Mouse (Mus musculus) embryonic facial prominence, embryonic 10.5 days (tissue): ENCODE results near the gene Gm19935. TPM values are rescaled to one million over a fixed set of nuclear protein-coding genes. Genes with fewer than 3 reads are reported as not detected.

Experiments used
- DNase-seq: peaks from one replicate; pipeline ENCODE4 v3.0.0-alpha.2; 2017; ENCODE audit warnings: low spot score
- H3K27ac ChIP-seq: fragments of 300-500 bp; sonication (generic); replicated peaks from 2 replicates; pipeline ENCODE4 v1.5.1; 2016; ENCODE audit warnings: mild to moderate bottlenecking
- H3K27me3 ChIP-seq: fragments of 300-500 bp; sonication (generic); replicated peaks from 2 replicates; pipeline ENCODE4 v1.6.1; 2016; ENCODE audit warnings: low read depth, mild to moderate bottlenecking; ENCODE audit not compliant: poor library complexity, severe bottlenecking
- H3K36me3 ChIP-seq: fragments of 300-500 bp; sonication (generic); replicated peaks from 2 replicates; pipeline ENCODE4 v1.6.1; 2016; ENCODE audit warnings: mild to moderate bottlenecking, moderate library complexity
- H3K4me1 ChIP-seq: fragments of 300-500 bp; sonication (generic); 2 replicates; pipeline ENCODE4 v1.6.1; 2016
- H3K4me3 ChIP-seq: fragments of 300-500 bp; sonication (generic); 2 replicates; pipeline ENCODE4 v1.5.1; 2016; ENCODE audit warnings: mild to moderate bottlenecking, moderate library complexity
- H3K9me3 ChIP-seq: fragments of 300-500 bp; sonication (generic); 2 replicates; pipeline ENCODE4 v1.6.1; 2016; ENCODE audit warnings: mild to moderate bottlenecking
- WGBS: fragments of 180-500 bp; shearing (Covaris S2); methylation state at CpG from one replicate; pipeline ENCODE4 v1.1.7; 2016; 5-methylcytosine and 5-hydroxymethylcytosine counted together
- polyA plus RNA-seq: library from polyadenylated mRNA; unstranded; fragments of >200 nt; fragmentation: Nextera tagmentation; extraction: Ambion mirVana; gene quantifications from 2 replicates; pipeline ENCODE4 v1.2.1, GENCODE M21; 2016

The Gm19935 gene
- not detected in 2 replicates for polyA plus RNA-seq

DNA sequence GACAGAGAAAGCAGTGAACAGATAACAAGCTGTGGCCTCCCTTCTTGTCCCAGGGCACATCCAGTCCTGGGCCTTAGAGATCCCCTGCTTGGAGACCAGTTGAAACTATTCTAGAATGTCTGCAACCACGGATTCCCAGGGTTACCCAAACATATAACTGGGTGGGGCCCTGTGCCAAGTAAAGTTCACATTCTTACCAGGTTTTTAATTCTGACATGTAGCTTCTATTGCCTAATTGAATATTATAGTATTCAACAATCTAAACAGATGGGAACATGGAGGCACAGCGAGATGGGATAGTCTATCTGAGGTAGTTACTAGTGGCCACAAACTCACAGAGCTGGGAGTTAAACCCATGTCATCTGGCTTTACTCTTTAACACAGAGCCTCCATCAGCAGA lies at the start of gene Gm19935:
Gene Gm19935, minus strand, starts transcription at position 101 of the 400 bp plus-strand sequence.
- Histone ChIP-seq H3K9me3 (no peaks in the 10 kb centered on the region), H3K27ac (no peak within 1 kb of the TSS; the same call in 1 of the 2 replicates), H3K4me3 (no peak within 1 kb of the TSS), H3K4me1 (peaks cover 8% of the 10 kb centered on the region), H3K36me3 (no peaks in the 10 kb centered on the region), H3K27me3 (no peaks in the 10 kb centered on the region)
- WGBS, result 83% methylated on average over 2 of the region's 2 CpGs
- no peak for DNase-seq

- Histone ChIP-seq H3K27me3 (peaks cover under 1% of the 10 kb centered on the region; the same call in 1 of the 2 replicates), H3K4me3 (peak overlapping the region; percentile 47), H3K36me3 (no peaks in the 10 kb centered on the region), H3K4me1 (peaks cover 44% of the 10 kb centered on the region), H3K27ac (peak overlapping the region; percentile 94), H3K9me3 (no peaks in the 10 kb centered on the region)
- peak; percentile 95 for DNase-seq
- WGBS, result 3% methylated on average over 9 of the region's 9 CpGs
Observed at GRCm38 (mm10) chr8:90862038-90862437, 44.8 kb upstream of the Gm19935 start.

GRCm38 (mm10) chr8:90861266-90861944 lies 44.2 kb upstream of the Gm19935 start:
- H3K4me1 ChIP-seq, result peaks cover 51% of the 10 kb centered on the region
- peak overlapping the region; percentile 47 for H3K4me3 ChIP-seq
- 4% methylated on average over 9 of the region's 9 CpGs for WGBS
- no peaks in the 10 kb centered on the region for H3K27me3 ChIP-seq
- H3K27ac ChIP-seq, result peak overlapping the region; percentile 94
- DNase-seq, result peak; percentile 74
- no peaks in the 10 kb centered on the region for H3K36me3 ChIP-seq
- H3K9me3 ChIP-seq, result no peaks in the 10 kb centered on the region

GRCm38 (mm10) chr8:90858071-90858470 lies 40.9 kb upstream of the Gm19935 start:
- peaks cover 67% of the 10 kb centered on the region for H3K4me1 ChIP-seq
- WGBS, result 94% methylated on average over 2 of the region's 2 CpGs

DNA sequence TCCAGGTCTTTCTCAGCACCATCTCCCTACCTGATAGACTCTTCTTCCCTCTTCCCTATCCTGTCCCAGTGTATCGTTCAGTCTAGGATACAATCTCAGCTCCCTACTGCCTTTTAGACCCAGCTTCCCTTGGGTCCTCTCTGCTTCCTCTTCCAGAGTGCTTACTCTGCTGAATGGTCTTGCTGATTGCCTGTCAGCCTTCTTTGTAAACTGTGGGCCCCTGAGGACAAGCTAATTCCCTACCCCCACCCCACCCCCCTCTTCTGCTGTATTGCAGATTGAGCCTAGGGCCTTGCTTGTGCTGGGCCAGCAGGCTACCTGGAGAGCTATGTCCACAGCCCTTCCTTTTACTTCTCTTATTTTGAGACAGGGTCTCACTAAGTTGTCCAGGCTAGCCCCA lies 39.8 kb upstream of the Gm19935 start:
- Histone ChIP-seq H3K27me3 (no peaks in the 10 kb centered on the region), H3K9me3 (no peaks in the 10 kb centered on the region), H3K27ac (peak overlapping the region; percentile 60; the same call in 1 of the 2 replicates), H3K36me3 (peaks cover 5% of the 10 kb centered on the region), H3K4me1 (peaks cover 58% of the 10 kb centered on the region), H3K4me3 (no peak overlapping the region)
- 34% methylated on average over 1 of the region's 1 CpGs for WGBS
- DNase-seq, result no peak

More at GRCm38 (mm10) chr8:90858071-90858470, 40.9 kb upstream of the Gm19935 start:
- Histone ChIP-seq H3K4me3 (no peak overlapping the region), H3K36me3 (no peaks in the 10 kb centered on the region), H3K9me3 (no peaks in the 10 kb centered on the region), H3K27me3 (no peaks in the 10 kb centered on the region), H3K27ac (no peak overlapping the region)
- no peak for DNase-seq

DNA sequence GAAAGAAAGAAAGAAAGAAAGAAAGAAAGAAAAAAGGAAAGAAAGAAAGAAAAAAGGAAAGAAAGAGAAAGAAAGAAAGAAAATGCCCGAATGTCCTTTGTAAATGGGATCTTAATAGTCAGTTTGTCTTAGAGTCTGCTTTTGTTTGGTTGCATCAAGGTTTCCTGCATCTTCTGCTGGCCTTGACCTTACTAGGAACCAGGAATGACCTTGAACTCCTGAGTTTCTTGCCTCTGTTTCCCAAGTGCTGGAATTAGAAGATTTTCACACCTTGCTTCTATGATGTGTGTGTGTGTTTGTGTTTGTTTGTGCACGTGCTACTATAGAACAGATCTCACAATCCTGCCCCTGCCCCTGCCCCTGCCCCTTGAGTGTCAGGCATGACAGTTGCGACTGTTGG lies 39.0 kb upstream of the Gm19935 start:
- WGBS, result 88% methylated on average over 3 of the region's 3 CpGs
- H3K27ac ChIP-seq, result no peak overlapping the region
- H3K36me3 ChIP-seq, result peaks cover 7% of the 10 kb centered on the region
- peaks cover 50% of the 10 kb centered on the region for H3K4me1 ChIP-seq
- no peaks in the 10 kb centered on the region for H3K27me3 ChIP-seq
- no peaks in the 10 kb centered on the region for H3K9me3 ChIP-seq
- no peak for DNase-seq
- no peak overlapping the region for H3K4me3 ChIP-seq

DNA sequence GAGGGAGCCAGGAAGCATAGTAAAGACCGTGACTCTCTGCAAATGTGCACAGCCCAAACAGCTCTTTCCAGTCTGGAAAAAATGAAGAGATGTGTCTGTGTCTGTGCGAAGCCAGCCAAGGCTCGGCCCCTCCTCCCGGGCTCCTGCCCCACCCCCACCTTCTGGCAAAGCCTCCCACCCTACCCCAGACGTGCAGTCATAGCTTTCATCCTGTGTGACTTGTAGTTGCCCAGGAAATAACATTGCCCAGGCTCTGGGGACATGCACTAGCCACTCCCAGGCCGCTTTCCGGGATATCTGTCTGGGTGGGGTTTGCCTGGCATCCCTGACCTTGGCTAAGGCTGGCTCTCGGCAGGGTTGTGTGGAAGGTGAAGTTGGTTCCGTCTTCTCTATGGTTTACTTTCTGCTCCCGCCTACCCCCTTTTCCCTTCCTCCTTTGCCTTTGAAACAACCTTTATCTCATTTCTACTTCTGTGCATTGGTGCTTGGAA lies 37.5 kb upstream of the Gm19935 start:
- peak overlapping the region; percentile 16; the same call in 1 of the 2 replicates for H3K4me3 ChIP-seq

GRCm38 (mm10) chr8:90853971-90854670 lies 36.9 kb upstream of the Gm19935 start:
- WGBS, result 71% methylated on average over 9 of the region's 9 CpGs
- Histone ChIP-seq H3K36me3 (peaks cover 7% of the 10 kb centered on the region), H3K4me3 (peak overlapping the region; percentile 16; the same call in 1 of the 2 replicates), H3K27me3 (no peaks in the 10 kb centered on the region), H3K27ac (peak overlapping the region; percentile 80), H3K4me1 (peaks cover 43% of the 10 kb centered on the region), H3K9me3 (no peaks in the 10 kb centered on the region)
- DNase-seq, result no peak

More for the DNA sequence above, 37.5 kb upstream of the Gm19935 start:
- peak; percentile 64 for DNase-seq
- Histone ChIP-seq H3K4me1 (peaks cover 43% of the 10 kb centered on the region), H3K36me3 (peaks cover 7% of the 10 kb centered on the region), H3K9me3 (no peaks in the 10 kb centered on the region), H3K27ac (peak overlapping the region; percentile 80), H3K27me3 (no peaks in the 10 kb centered on the region)
- 17% methylated on average over 10 of the region's 10 CpGs for WGBS

DNA sequence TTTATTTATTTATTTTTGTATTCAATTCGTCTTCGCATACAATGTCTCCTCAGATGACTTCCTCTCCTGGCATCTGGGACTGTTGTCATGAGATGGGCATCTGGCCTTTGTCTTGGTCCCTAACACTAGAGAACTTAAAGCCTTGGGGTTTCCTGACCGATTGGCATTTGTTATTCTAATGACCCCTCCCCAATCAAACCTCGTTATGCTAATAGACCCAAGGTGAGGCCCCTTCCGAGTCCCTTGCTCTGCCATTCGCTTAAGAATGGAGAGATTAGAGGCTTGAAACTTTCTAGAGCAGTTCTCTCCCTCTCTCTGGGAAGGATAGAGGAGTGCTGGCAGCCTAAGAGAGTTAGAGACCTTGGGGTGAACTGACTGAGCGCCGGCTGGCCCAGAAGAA lies 34.4 kb upstream of the Gm19935 start:
- peaks cover 7% of the 10 kb centered on the region for H3K36me3 ChIP-seq
- no peaks in the 10 kb centered on the region for H3K9me3 ChIP-seq
- no peak for DNase-seq
- peaks cover 27% of the 10 kb centered on the region for H3K4me1 ChIP-seq
- H3K4me3 ChIP-seq, result no peak overlapping the region
- no peak overlapping the region for H3K27ac ChIP-seq
- whole genome bisulfite sequencing, result 50% methylated on average over 8 of the region's 8 CpGs
- H3K27me3 ChIP-seq, result no peaks in the 10 kb centered on the region

GRCm38 (mm10) chr8:90849462-90850050 lies 32.4 kb upstream of the Gm19935 start:
- Histone ChIP-seq H3K27ac (peak overlapping the region; percentile 11), H3K4me1 (peaks cover 16% of the 10 kb centered on the region), H3K9me3 (no peaks in the 10 kb centered on the region), H3K36me3 (peaks cover 7% of the 10 kb centered on the region), H3K27me3 (no peaks in the 10 kb centered on the region), H3K4me3 (no peak overlapping the region)
- no peak for DNase-seq
- WGBS, result 53% methylated on average over 11 of the region's 11 CpGs

DNA sequence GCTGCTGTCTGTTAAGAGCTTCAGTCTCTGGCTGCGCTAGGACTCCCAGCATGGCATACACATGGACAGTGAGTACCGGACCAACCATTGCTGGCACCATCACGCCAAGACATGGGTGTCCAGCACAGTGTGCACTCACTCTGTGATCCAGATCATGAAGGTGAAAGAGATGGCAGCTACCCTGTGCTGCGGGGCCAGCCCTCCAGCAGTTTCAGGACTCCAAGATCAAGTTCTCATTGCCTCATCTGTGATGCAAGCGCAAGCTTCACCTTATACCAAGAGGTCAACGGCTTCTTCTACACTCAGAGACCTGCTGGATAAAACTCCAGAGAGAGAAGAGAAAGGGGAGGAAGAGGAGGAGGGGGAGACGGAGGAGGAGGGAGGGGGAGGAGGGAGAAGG lies 30.8 kb upstream of the Gm19935 start:
- peaks cover 9% of the 10 kb centered on the region for H3K4me1 ChIP-seq
- no peaks in the 10 kb centered on the region for H3K9me3 ChIP-seq
- H3K36me3 ChIP-seq, result peaks cover 7% of the 10 kb centered on the region
- WGBS, result 91% methylated on average over 7 of the region's 7 CpGs
- H3K4me3 ChIP-seq, result no peak overlapping the region
- H3K27ac ChIP-seq, result no peak overlapping the region
- DNase-seq, result no peak
- H3K27me3 ChIP-seq, result no peaks in the 10 kb centered on the region

DNA sequence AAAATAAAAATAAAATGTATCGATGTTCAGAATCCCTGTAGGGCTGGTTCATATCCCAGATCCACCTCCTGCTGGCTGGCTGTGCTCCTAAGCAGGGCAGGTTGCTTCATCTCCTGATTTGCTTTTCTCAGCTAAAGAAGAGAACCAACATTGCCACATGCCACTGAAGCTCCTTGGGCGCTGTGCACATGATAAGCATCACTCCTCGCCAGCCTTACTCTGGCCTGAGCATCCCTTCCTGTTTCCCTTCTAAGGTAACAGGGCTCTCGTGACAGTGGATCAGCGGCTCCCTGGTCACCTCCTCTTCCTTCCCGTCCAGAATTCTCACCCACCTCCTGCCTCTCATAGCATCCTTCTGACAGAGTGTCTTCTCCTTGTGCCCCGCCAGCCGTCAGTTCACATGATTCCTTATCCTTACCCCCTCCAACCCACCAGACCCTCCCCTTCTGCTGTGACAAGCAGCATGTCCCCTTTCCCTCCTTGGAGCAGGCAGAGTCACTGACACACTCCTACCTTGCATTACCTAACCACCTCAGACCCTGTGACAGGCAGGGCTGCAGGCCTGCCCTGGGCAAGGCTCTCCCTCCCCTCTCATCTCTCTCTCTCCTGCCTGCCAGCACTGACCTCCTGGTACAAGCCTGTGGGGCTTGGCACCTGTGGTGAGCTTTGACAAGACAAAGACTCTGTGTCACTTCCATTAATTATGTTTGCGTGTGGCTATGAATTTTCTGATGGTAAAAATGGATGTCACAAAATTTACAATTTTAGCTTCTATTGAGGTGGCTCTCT lies 27.2 kb upstream of the Gm19935 start:
- no peak overlapping the region for H3K4me3 ChIP-seq
- no peak for DNase-seq
- H3K27ac ChIP-seq, result no peak overlapping the region; the same call in 1 of the 2 replicates
- H3K36me3 ChIP-seq, result no peaks in the 10 kb centered on the region
- H3K9me3 ChIP-seq, result no peaks in the 10 kb centered on the region
- WGBS, result 79% methylated on average over 9 of the region's 9 CpGs
- peaks cover 10% of the 10 kb centered on the region for H3K4me1 ChIP-seq
- H3K27me3 ChIP-seq, result no peaks in the 10 kb centered on the region
